Mouse (Mus musculus) kidney, adult 2 months (tissue): ENCODE measurements around the gene Dnmt1. TPM values are rescaled to one million over a fixed set of nuclear protein-coding genes. Genes with fewer than 3 reads are reported as not detected.

Source experiments
- DNase-seq: peaks from one replicate; pipeline ENCODE4 v3.0.0; 2021
- H3K27ac ChIP-seq: fragments of 200-500 bp; 2 replicates; pipeline ENCODE4 v1.5.1; 2012; ENCODE audit warnings: low read depth, low read length, control low read depth, inconsistent platforms; ENCODE audit not compliant: insufficient read depth
- H3K27me3 ChIP-seq: fragments of 200-500 bp; replicated peaks from 2 replicates; pipeline ENCODE4 v1.6.1; 2012; ENCODE audit warnings: mild to moderate bottlenecking, moderate library complexity, low read length, inconsistent platforms; ENCODE audit not compliant: control insufficient read depth, insufficient read depth
- H3K36me3 ChIP-seq: fragments of 200-500 bp; 2 replicates; pipeline ENCODE4 v1.6.1; 2012; ENCODE audit warnings: mild to moderate bottlenecking, moderate library complexity, low read length, inconsistent platforms; ENCODE audit not compliant: control insufficient read depth, insufficient read depth
- H3K4me1 ChIP-seq: fragments of 200-500 bp; 2 replicates; pipeline ENCODE4 v1.6.1; 2011; ENCODE audit warnings: low read length; ENCODE audit not compliant: control insufficient read depth, insufficient read depth
- H3K4me3 ChIP-seq: fragments of 200-500 bp; 2 replicates; pipeline ENCODE4 v1.5.1; 2011; ENCODE audit warnings: mild to moderate bottlenecking, low read depth, low read length, control low read depth; ENCODE audit not compliant: insufficient read depth
- CTCF ChIP-seq: fragments of 200-500 bp; conservative IDR thresholded peaks from 2 replicates; pipeline ENCODE4 v1.5.1; 2011; ENCODE audit warnings: low read depth, mild to moderate bottlenecking, control low read depth, low read length, moderate library complexity, mixed read lengths; ENCODE audit not compliant: insufficient read depth, insufficient read length
- POLR2A ChIP-seq: fragments of 200-500 bp; IDR thresholded peaks from one replicate; pipeline ENCODE4 v1.6.1; 2011; ENCODE audit warnings: low read depth, low read length, control low read depth
- WGBS: fragments of 180-500 bp; shearing (Covaris S2); methylation state at CpG from one replicate; pipeline ENCODE4 v1.1.7; 2018; 5-methylcytosine and 5-hydroxymethylcytosine counted together
- polyA plus RNA-seq: library from polyadenylated mRNA; depleted of rRNA; stranded (reverse); fragments of >200 nt; gene quantifications from 2 replicates; pipeline ENCODE4 v1.2.3, GENCODE M21; 2012

Dnmt1 gene
- polyA plus RNA-seq, 1 experiment: 12.5 TPM

DNA sequence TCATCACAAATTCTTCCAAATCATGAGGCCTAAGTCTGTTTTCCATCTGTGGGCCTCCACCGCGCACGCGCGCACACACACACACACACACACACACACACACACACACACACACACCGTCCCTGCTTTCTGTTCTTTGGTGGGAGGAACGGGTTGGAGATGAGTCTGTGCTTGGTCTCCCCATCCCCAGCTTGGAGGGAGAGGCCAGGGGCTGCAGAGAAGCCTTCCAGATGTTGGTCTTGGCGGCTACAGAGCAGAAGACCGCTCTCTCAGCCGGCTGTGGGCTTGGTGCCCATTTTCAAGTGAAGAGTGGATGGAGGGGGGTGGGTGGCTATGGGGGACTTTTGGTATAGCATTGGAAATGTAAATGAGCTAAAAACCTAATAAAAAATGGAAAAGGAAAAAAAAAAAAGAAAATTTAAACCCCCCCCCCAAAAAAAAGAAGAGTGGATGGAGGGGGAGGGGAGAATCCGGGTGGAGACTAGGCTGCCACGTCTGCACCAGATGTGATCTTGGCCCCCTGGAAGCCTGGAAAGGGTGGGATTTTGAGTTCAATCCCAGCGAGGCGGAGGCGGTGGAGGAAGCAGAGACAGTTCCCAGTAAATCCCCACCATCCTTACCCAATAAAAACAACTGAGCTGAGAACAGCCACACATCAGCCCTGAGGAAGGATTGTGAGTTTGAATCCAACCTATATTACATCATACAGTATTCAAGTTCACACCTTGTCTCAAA is 27.4 kb upstream of the Dnmt1 start:
- no peak for DNase-seq
- no peaks in the 10 kb centered on the region for H3K36me3 ChIP-seq
- no peak overlapping the region for H3K27ac ChIP-seq
- no peak overlapping the region for H3K4me3 ChIP-seq
- H3K27me3 ChIP-seq: no peaks in the 10 kb centered on the region
- WGBS: 67% methylated on average over 15 of the region's 15 CpGs
- 0 out of 2 replicates have a peak, but pooled peaks cover 5% of the 10 kb centered on the region for H3K4me1 ChIP-seq
- no peak for TF ChIP-seq CTCF
- no peak for TF ChIP-seq POLR2A

- no peak overlapping the region for H3K27ac ChIP-seq
- no peak for DNase-seq
- no peak for TF ChIP-seq CTCF
- TF ChIP-seq POLR2A: no peak
- 27% methylated on average over 5 of the region's 5 CpGs for WGBS
- no peaks in the 10 kb centered on the region for H3K27me3 ChIP-seq
- no peaks in the 10 kb centered on the region for H3K36me3 ChIP-seq
- H3K4me1 ChIP-seq: no peaks in the 10 kb centered on the region
- H3K4me3 ChIP-seq: no peak overlapping the region
Measured at GRCm38 (mm10) chr9:20983169-20983568, 23.5 kb upstream of the Dnmt1 start.

- Histone ChIP-seq H3K4me1 (no peaks in the 10 kb centered on the region), H3K27me3 (no peaks in the 10 kb centered on the region), H3K27ac (no peak overlapping the region), H3K4me3 (no peak overlapping the region), H3K36me3 (no peaks in the 10 kb centered on the region)
- DNase-seq: no peak
- TF ChIP-seq POLR2A: no peak
- no peak for TF ChIP-seq CTCF
- WGBS: 74% methylated on average over 3 of the region's 3 CpGs
Measured at GRCm38 (mm10) chr9:20982171-20982570, 22.5 kb upstream of the Dnmt1 start.

DNA sequence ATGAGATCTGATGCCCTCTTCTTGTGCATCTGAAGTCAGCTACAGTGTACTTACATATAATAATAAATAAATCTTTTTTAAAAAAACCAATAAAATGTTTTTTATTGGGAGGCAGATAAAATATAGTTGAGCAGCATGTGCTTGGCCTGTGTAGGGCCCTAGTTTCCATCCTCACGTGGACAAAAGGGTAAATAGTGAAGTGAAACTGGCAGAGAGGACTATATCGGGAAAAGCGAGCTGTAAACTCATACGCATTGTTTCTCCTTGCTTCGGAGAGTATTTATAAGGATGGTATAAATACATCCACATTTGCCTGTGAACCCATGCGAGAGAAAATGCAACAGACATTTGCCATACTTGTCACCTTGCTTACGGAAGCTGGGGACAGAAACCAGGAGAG is 20.1 kb upstream of the Dnmt1 start:
- WGBS: 90% methylated on average over 7 of the region's 7 CpGs

GRCm38 (mm10) chr9:20979181-20979580 is 19.5 kb upstream of the Dnmt1 start:
- Histone ChIP-seq H3K4me3 (no peak overlapping the region), H3K36me3 (no peaks in the 10 kb centered on the region), H3K27ac (no peak overlapping the region), H3K4me1 (no peaks in the 10 kb centered on the region), H3K27me3 (no peaks in the 10 kb centered on the region)
- 57% methylated on average over 5 of the region's 5 CpGs for WGBS
- no peak for DNase-seq
- TF ChIP-seq POLR2A (no peak), CTCF (no peak)

More for the DNA sequence above, 20.1 kb upstream of the Dnmt1 start:
- TF ChIP-seq POLR2A: no peak
- TF ChIP-seq CTCF: no peak
- Histone ChIP-seq H3K4me3 (no peak overlapping the region), H3K27ac (no peak overlapping the region), H3K4me1 (no peaks in the 10 kb centered on the region), H3K36me3 (no peaks in the 10 kb centered on the region), H3K27me3 (no peaks in the 10 kb centered on the region)
- DNase-seq: no peak

DNA sequence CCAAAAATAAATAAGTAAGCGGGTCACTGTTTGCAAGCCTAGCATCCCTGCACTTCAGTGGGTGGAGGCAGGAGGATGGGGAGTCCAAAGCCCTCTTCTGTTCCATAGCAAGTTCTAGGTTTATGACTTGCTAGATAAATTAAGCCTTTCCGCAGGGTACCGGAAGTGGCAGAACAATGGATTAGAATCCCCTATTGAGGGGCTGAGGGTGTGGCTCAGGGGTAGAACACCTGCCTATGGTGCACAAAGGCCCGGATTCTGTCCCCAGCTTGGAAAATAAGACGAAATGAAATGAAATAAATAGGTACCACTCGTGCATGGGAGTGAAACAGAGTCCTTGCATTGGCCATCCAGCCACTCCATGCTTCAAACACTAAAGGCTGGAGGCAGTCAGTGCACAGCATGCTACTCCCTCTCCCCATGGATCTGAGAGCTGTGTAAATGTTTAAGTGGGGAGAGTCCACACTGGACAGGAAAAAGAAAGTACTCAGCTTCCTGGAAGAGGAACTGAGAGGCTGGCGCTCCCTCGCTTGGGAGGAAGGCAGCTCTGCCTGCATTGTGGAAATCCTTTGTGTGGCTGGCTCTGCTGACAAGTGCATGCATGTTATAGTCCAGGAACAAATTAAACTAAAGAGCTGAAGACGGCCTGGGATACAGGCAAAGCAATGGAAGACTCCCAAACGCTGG is 18.9 kb upstream of the Dnmt1 start:
- WGBS: 64% methylated on average over 10 of the region's 10 CpGs
- no peak overlapping the region for H3K27ac ChIP-seq

GRCm38 (mm10) chr9:20976961-20977689 is 17.4 kb upstream of the Dnmt1 start:
- no peaks in the 10 kb centered on the region for H3K4me1 ChIP-seq
- TF ChIP-seq CTCF: 0 out of 2 replicates have a peak, but pooled peaks have one; percentile 9
- TF ChIP-seq POLR2A: no peak
- 3% methylated on average over 4 of the region's 4 CpGs for WGBS
- no peaks in the 10 kb centered on the region for H3K36me3 ChIP-seq
- no peak for DNase-seq
- no peaks in the 10 kb centered on the region for H3K27me3 ChIP-seq
- H3K4me3 ChIP-seq: peak overlapping the region; percentile 66
- H3K27ac ChIP-seq: no peak overlapping the region

More for the DNA sequence above, 18.9 kb upstream of the Dnmt1 start:
- H3K27me3 ChIP-seq: no peaks in the 10 kb centered on the region
- TF ChIP-seq CTCF (no peak), POLR2A (no peak)
- no peaks in the 10 kb centered on the region for H3K4me1 ChIP-seq
- no peak for DNase-seq
- H3K36me3 ChIP-seq: no peaks in the 10 kb centered on the region
- H3K4me3 ChIP-seq: no peak overlapping the region
